Mouse (Mus musculus): ENCODE data around the gene Prok1.
A peak's percentile ranks its signal among the peaks of the same experiment; 100 is the strongest.

Gene Prok1

GRCm38 (mm10) chr3:107233945-107234344 lies 5.6 kb downstream of the Prok1 start:
- no peak for DNase-seq

DNA sequence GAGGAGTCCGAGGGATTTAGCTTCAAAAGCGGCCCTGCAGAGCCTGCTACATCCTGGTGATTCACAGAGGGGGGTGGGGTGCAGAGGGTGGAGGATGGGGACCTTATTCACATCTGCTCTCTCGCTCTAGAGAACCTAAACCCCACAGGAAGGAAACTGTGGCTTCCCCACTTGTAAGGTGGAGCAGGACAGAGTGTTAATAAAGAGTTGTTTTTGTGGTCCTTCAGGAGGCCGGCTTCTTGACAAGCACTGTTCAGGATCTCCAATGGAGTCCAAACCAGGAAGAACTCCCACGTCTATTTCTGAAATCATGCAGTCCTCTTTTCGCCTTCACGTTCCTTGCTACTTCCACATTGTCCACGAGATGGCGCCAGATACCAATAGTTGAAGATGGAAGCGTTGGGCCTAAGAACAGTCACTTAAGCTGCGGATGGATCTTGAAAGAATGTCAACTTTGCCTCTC lies 6.1 kb downstream of the Prok1 start:
- DNase-seq: peak; percentile 33 to 82

- no peak for DNase-seq
Measured at GRCm38 (mm10) chr3:107231202-107231601, 8.3 kb downstream of the Prok1 start.

DNA sequence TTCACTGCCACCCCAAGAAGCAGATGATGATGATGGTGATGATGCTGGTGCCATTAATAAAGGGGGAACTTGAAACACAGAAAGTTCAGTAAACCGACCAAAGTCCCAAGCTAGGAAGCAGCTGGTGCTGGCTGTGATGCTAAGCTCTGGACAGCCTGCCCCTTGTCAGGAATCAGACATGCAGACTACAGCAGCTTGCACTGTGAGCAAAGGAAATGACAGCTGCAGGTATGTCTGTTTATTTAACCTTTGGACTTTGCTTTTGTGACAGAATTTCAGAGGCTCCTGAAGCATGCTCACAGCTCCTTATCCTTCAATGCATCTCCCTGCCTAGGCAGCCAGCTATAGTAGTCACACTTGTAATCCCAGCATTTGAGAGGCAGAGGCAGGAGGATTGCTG lies 9.0 kb downstream of the Prok1 start, which contains the start of gene A630076J17Rik:
A630076J17Rik (plus strand) TSS at position 88 of the 400 bp plus-strand sequence.
- peak in 1 of 2 experiments; percentile 24 for DNase-seq

DNA sequence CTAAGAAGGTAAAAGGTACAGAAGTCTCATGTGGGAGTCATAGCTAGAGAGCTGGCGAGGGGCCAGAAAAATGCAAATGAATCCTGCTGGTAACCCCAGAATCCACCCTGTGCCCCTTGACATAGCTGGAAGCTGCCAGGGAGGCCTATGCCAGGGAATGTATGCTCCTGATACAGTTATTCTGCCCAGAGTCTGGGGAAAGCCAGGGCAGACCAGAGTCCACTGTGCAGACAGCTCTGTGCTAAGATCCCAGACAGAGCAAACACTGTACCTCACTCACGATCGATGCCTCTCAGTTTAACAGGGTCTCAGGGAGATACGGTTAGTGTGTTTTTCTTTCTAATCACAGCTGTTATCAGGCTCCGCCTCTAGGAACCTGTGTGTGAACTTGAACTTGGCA lies 9.7 kb downstream of the Prok1 start:
- DNase-seq: peak in 1 of 2 experiments; percentile 22

DNA sequence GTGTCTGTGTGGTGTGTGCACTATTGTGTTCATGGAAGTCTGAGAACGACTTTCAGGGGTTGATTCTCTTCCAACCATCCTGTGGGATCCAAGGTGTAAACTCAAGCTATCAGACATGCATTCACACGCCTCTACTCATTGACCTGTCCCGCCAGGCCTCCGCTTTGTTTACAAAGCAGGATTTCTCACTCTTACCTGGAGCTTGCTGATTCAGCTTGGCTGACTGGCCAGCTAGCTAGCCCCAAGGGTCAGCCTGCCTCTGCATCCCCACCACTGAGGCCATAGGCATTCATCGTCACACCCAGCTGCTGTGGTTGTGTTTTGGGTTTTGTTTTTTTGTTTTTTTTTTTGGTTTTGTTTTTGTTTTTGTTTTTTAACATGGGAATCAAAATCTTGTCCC lies 10.3 kb downstream of the Prok1 start:
- no peak for DNase-seq

GRCm38 (mm10) chr3:107225820-107226219 lies 13.7 kb downstream of the Prok1 start:
- DNase-seq: no peak

GRCm38 (mm10) chr3:107223230-107223629 lies 16.3 kb downstream of the Prok1 start:
- DNase-seq: no peak

GRCm38 (mm10) chr3:107221608-107222007 lies 17.9 kb downstream of the Prok1 start, which contains the start of gene Cym:
Gene Cym (minus strand): TSS chr3:107221732.
- DNase-seq: no peak

- DNase-seq: no peak
Measured at GRCm38 (mm10) chr3:107218572-107218971, 20.9 kb downstream of the Prok1 start.

- DNase-seq: no peak
Measured at GRCm38 (mm10) chr3:107217101-107217480, 22.4 kb downstream of the Prok1 start.

DNA sequence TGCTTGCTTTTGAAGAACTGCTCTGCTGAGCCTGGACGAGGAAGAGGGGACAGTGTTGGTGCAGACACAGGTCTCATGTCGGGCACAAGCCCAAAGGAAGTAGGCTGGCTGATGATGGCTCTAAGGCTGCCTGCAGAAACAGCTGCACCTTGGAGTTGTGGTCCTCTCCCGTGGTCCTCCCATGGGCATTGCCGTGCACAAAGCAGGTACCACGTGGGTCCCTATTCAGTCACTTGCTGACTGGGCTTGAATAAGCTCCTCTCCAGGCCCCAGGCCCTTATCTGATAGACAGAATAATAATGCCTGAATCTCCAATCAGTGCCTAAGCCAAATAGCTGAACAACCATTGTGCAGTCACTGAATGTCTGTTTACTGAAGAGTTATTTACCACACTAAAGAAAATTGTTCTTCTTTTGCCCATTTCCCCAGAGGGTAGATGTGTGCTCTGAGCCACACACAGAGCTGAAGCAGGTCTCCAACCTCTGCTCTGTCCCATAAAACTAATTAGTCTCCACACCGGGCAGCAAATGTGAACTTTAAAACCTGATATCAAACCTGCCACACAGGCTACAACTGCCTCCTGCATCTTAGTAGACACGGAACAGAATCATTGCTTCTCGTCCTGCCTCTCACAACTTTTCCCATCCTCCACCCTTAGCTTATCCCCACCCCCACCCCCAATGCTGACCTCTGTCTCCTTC lies 23.0 kb downstream of the Prok1 start:
- DNase-seq: no peak

DNA sequence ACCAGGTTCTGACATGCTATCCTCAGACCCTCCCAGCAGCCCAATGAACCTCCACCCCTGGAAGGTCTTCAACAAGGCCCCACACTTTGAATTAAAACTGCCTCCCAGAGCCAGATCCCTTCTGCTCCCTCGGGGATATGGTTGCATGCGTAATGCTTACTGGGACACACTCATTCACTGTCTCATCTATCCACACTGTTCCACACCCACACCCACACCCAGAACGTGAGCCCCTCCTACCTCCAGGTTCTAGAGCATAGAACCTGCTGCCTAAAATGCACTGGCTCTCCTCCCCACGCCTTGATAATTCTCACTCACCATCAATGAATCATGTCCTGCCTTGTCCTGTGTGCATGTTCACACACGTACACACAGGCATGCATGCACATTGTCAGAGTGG lies 24.9 kb downstream of the Prok1 start:
- DNase-seq: no peak

GRCm38 (mm10) chr3:107207625-107208253 lies 31.8 kb downstream of the Prok1 start:
- DNase-seq: no peak

- DNase-seq: no peak
Measured at GRCm38 (mm10) chr3:107206490-107207150, 32.9 kb downstream of the Prok1 start.

DNA sequence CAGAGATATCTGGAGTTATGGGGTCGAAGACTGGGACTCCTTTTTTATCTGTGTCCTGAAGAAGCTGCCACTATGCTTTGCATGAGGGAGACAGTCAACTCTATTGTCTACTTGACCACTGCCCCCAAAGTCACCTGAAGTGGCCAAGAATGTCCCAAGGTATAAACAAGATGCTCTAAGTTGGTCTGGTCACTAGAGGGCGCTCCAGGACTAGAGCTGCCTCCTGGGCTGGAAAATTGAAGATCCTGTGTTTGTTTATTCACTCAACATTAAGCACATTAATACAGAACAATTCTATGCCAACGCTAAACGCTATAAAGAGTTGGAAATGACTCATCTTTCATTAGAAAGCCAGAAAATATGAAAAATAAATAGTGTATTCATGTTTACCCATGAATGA lies 33.5 kb downstream of the Prok1 start:
- peak; percentile 46 to 79 for DNase-seq

DNA sequence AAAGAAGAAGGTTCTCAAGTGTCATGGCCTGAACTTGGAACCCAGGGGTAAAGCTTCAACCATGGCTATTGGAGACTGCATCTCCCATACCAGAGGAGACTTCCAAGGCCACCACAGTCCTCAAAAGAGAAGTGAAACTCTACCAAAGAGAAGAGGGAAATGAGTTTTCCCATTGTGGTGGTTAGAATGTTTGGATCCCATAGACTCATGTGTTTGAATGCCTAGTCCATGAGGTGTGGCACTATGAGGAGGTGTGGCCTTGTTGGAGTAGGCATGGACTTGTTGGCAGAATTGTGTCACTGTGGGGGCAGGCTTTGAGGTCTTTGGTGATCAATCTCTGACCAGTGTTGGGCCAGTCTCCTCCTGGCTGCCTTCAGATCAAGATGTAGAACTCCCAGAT lies 34.3 kb downstream of the Prok1 start:
- DNase-seq: no peak

GRCm38 (mm10) chr3:107204413-107204812 lies 35.1 kb downstream of the Prok1 start:
- DNase-seq: no peak

DNA sequence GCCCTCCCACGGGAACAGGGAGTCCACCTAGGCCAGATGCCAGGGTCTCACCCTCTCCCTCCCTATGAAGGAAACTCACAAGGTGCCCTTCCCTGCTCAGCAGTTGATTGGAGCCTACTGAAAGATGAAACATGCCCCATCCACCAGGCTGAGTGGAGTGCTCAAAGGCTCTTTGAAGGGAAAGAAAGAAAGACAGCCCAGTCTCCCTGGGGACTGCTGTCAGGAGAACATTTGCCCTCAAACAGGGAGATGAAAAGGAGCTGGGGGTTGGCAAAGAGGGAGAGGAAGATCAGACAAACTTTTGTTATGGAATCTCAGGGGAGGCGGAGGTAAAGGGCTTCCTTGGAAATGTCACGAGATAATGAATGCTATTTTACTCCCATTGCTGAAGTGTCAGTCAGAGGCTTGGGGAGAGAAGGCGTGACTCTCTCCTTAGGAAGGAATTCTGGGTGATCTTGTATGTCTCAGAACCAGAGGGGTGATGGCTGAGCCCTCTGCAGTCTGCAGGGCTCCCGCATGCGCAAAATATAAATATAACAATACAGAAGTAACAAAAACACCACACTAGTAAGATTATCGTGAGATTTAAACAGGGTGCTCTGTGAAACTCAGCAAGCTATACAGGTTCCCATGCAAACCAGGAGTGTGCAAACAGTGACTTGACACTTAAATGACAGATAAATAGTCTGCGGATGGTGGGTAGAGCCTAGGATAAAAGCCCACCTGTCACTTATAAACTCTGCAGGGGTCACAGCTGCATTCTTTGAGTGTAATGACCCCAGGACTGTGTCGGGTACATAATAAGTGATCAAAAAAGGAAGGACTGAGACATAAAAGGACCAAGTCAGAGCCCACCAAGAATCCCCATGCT lies 38.0 kb downstream of the Prok1 start:
- no peak for DNase-seq

GRCm38 (mm10) chr3:107188226-107188899 lies 51.1 kb downstream of the Prok1 start:
- peak in 1 of 2 experiments; percentile 7 for DNase-seq

- DNase-seq: no peak
Measured at GRCm38 (mm10) chr3:107187022-107187421, 52.5 kb downstream of the Prok1 start.

DNA sequence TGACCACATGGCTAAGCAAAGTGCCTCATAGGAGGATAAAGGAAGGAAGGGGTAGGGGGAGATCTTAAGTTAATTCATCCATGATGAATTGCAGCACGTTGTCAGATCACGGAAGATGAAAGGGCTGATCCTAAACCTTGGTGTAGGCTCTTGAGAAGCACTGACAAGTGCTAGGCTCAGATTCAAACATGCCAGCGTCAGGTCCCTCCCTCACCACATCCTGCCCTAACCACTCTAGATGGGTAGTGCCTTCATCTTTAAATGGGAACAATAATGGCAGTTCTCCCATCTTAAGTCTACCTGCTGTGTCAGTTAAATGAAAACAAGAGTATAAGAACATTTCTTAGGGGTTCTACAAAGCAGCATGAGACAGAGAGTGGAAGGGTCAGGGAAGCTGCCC lies 53.9 kb downstream of the Prok1 start:
- no peak for DNase-seq
